Mouse (Mus musculus) adrenal gland, adult 8-10 months (tissue): Measurements from ENCODE around the gene Siae. TPM values are rescaled to one million over a fixed set of nuclear protein-coding genes. Genes with fewer than 3 reads are reported as not detected.
A peak's percentile ranks its signal among the peaks of the same experiment; 100 is the strongest.

ENCODE experiments used
- DNase-seq: peaks from one replicate; pipeline ENCODE4 v3.0.0; 2022
- total RNA-seq, 4 experiments: library from RNA; stranded (reverse); gene quantifications; 2 replicates each; pipeline ENCODE4 v1.2.4; 2022

Siae gene
- 10 to 100 TPM; 20.8 to 30.8 (median 23.8) TPM for total RNA-seq

DNA sequence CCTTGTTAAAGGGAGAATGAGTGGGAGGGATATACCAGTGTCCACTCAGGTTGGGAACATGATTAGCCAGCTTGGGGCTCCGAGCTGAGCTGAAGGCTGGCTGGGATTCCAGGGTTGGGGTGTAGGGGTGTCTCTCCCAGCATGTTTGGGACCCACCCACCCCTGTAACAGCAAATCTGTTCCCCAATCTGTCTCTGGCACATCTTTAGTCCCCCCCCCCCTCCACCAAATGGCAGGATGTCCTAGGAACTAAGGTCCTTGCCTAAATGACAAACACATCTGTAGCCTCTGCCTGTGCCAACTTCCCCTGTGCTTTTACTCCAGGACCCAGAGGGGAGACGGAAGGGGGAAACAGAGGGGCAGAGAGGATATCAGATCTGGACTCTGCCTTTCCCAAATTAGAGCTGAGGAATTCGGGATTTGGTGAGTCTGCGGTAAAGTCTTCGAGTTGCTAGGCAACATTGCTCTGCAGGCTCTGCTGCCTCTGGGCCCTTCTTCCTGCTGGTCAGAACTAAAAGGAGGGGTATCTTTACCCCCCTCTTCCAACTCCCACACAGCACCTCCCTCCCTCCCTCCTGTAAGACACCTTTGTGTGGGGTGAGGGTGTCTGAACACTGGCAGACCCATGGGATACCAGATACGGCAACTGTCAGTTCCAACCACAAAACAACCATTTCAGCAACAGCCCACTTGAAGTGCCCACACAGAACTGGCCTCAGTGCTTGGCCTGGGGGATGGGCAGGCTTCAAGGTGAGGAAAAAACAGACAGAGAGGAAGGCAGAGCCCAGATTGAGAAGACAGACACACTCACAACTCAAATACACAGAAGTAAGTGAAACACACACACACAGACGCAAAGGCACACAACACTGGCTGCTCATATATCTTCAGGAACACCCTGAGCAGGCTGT is at the start of gene Siae:
Gene Siae, plus strand, starts transcription at position 861 of the 911 bp plus-strand sequence.
- no peak for DNase-seq

DNA sequence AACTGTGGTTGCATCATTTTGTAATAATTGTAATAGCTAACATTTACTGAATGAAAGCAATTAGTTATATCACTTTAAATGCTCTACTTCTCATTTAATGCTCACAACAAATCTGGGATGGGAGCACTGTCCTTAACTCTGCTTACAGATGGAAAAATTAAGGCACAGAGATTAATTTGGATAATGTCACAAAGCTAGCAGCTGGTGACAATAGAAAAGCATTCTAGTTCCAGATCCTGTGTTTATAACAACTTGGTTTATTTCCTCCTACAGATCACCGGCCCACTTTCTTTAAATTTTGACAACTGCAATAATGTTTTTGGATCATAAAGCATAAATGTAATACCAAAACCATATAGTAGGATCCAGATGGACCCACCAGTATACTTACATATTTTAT is 49.5 kb upstream of the Siae start:
- no peak for DNase-seq

DNA sequence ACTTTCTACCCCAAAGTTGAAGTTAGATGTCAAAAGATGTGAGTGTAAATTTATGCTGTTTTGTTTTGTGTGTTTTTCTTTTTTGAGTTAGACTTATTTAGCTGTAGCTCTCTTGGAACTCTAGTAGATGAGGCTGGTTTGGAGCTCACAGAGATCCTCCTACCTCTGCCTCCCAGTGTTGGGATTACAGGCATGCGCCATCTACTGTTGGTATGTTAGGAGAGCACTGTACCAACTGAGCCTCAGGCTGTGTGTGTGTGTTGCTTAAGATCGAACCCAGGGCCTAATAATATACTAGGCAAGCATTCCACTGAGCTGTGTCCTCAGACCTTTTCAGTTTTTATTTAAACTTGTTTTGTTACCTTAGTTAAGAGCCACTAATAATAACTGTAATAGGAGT is 43.4 kb upstream of the Siae start:
- no peak for DNase-seq

DNA sequence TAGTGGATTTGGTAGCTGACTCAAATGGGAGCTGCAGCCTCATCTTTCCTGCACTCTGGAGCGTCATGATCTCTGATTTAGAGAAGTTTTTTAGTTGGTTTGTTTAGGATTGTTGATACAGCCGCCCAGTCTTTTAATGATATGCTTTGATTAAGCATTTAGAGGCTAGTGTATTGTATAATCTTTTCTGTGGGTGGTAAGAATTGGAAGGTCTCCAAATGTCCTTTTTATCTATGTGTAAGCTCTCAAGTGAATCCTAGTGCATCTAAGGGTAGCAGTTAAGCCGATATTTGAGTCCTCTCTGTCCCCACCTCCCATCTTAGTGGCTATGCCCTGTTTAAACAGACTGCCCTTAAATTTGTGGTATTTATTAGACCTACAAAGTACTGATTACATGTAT is 41.0 kb upstream of the Siae start:
- no peak for DNase-seq

DNA sequence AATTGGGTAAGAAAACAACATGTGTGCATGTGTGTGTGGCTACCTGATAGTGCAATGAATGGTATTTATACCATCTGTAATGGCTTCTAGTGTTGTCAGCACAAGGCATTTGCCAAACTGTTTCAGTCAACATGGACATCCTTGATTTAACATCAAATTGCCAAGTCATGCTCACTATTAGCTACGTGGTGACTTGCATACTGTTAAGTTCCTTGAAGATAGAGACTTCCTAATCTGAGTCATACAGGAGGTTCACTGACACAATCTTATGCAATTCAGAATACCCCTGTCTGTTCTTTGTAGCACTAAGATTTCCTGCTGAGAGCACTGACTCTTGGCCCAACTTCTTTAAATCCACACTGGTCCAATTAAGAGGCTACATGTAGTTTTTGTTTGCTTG is 38.0 kb upstream of the Siae start:
- DNase-seq, result no peak

DNA sequence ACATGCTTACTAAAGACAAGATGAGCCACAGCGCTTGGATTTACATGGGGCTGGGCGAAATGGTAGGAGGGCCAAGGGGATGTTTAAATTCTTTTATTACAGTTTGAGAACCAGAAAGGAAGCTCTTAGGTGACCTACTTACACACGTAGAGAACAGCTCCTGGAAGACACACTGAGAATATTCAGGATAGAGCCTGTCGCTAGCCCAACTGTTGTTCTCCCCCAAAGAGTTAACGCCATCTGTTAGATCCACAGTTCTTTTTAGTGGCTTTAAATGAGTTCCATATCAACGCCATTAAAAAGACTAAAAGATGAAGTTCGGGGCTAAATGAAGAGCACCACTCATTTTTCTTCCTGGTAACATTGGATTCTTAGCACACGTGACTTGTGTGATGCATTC is 36.5 kb upstream of the Siae start:
- DNase-seq, result no peak

DNA sequence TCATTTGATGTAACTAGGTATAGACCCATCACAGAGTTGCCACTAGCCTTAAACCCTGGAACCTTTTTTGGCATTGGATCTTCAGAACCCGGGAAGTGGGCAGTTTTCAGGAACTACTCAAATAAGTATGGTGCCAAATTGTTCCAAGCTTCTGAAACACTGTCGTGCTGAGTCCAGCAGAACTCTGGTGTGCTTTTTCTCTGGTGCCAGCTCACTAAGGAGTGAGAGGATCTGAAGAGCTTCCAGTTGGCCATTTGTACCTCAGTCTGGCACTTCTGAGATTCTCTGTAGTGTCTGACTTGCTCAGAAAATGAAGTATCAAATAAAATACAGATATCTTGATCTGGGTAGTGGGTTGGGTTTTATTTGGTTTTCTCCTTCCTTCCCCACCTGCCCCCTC is 35.5 kb upstream of the Siae start:
- DNase-seq, result no peak

DNA sequence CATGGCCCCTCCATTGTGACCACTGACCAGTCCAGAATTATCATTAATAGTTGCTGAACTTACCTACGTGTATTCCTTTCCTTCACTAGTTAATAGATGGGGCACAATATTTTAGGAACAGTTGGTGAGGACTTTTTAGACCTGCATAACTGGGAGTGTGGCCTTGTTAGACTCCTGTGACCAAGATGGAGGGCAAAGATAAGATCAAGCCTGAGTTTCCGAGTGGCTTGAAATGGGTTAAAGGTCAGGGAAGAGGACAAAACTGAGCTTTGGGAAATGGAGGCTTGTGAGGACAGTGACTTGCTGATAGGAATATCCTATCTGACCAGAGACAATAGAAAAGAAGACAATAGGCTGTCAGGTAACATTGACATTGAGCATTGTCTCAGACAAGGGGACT is 30.0 kb upstream of the Siae start:
- DNase-seq, result no peak

DNA sequence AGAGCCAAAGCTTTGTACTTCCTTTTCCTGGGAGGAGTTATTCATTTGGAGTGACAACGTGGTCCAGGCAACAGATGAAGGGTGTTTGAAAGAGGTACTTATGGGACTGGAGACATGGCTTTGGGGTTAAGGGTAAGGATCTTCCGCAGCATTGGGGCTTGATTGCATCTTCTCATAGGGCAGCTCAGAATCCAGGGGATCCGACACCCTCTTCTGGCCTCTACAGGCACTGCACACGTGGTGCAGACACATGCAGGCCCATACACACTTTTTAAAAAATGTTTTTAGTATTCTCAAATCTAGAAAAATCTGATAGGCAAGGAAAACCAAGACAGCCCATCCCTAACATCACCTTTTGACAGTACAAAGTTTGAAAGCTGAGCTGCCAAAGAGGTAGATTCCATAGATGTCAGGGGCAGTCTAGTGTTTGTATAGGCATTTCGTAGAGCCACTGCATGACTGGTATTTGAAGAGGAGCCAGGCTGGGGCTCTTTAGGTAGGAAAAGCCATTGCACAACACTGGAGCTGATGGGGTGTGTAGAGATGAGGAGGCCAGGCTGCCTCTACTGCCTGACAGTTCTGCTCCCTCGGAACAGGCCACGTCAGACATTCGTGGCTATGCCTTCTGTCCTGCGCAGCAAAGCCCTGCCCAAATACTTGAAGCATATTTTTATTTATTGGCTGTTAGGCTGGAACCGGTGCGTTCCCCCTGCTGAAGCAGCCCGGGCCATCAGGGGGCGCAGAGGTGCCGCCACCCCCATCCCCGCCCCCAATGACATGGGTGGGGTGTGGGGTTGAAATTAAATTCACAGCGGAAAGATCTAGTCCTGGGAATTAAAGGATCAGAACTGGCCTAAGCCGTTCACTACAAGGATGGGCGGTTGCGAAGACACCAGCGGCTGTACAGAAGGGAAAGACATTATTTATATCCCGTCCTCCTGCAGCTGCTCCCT is 28.8 kb upstream of the Siae start:
- no peak for DNase-seq

DNA sequence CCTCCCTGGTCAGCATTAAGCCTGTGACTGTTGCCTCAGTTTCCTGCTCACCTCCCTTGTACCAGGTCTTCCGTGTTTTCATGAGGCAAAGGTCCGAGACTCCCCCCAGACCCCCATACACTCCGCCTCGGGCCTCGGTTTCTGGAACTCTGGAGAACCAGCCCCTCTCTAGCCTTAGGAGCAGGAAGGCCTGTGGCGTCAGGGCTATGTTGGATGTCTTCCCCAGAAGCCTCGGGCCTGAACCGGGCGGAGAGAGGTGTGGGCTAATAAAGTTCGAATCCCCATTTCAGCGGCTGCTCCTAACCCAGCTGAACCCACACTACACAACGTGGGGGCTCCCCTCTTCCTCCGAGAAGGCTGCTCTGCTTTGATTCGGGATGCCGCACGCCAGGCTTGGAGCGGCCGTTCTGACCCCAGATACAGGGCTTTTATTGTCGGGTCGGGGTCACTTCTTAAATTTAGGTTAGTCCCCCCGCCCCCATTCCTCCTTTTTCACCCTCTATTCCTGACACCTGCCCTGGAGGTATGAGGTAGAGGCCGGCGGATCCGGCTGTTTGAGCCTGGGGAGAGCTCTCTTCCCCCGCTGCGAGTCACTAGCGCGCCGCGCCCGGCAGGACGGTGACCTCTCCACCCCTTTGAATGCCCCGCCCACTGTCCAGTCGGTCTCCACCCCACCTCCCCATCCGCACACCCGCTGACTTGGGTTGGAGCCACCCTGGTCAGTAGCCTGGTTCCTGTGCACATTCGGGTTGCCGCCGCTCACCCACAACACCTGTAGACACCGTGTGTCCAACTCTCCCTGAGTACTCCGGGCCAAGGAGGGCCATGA is 27.9 kb upstream of the Siae start, which contains the start of gene Esam:
Gene Esam, plus strand, starts transcription at position 683 of the 829 bp plus-strand sequence.
- peak; percentile 71 for DNase-seq

DNA sequence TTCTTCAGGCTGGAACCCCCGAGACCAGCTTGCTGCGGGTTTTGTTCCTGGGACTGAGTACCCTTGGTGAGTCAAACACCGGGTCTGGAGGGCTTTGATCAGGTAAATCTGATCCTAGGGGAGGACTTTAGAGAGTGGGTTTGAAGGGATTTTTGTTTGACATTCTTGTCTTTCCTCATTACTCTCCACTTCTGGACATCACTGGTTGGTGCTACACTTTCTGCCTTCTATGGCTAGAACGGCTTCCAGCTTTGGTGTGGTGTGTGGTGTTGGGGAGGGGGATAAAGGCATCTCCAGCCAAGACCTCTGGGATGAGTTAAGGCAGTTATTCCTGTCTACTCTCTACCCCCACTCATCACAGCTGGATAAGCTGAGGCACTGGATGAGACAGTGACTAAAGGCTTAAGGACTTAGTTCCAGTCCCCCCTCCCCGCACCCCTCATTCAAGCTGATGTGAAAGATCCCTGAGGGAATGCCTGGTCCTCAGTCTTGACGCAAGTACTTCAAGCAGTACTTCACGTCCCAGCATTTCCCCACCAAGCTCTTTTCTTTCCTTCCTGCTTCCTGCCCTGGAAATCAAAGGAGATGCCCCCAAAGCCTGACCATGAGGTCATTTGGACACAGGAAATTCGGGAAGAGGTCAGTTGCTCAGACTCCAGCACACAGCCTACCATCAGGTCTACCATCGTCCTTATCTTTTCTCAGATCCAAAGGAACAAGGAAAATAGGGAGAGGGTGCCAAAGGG is 27.1 kb upstream of the Siae start:
- no peak for DNase-seq

DNA sequence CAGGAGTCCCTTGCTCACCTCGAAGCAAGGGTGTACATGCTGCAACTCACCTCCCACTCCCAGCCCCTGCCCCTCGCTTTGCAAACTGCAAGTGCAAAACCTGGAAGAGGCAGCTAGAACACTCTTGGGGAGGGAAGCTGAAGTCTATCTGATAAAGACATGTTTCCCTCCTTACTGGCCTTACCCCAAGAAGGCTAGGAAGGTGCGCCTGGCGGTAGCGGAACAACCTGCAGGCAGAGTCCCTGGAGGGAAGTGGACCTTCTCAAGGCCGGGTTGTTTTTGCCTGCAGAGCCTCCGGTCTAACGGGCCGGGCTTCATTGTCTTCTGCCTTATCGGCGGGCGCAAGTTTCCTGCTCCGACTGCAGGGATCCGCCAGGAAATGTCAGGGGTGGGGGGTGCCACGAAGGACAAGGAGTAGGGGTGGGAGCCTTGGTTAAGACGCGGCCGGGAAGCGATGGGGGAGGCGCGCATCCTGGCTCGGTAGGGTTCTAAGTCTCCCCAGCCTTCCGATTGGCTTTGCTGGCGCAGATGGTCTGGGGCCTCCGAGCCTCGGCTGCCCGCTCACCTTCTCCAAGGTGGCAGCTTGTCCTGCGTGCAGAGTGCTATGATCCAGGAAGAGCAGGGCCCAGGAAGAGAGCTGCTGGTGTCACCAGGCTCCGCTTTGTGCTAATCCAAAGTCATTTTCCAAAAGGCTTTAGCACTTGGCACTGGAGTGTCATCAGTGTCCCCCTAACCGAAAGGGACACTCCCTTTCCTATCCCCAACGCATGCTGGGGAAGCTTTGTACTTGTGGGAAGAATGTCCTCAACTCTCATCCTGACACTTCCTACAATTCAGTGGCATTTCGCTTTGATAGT is 25.2 kb upstream of the Siae start:
- DNase-seq, result peak; percentile 69

DNA sequence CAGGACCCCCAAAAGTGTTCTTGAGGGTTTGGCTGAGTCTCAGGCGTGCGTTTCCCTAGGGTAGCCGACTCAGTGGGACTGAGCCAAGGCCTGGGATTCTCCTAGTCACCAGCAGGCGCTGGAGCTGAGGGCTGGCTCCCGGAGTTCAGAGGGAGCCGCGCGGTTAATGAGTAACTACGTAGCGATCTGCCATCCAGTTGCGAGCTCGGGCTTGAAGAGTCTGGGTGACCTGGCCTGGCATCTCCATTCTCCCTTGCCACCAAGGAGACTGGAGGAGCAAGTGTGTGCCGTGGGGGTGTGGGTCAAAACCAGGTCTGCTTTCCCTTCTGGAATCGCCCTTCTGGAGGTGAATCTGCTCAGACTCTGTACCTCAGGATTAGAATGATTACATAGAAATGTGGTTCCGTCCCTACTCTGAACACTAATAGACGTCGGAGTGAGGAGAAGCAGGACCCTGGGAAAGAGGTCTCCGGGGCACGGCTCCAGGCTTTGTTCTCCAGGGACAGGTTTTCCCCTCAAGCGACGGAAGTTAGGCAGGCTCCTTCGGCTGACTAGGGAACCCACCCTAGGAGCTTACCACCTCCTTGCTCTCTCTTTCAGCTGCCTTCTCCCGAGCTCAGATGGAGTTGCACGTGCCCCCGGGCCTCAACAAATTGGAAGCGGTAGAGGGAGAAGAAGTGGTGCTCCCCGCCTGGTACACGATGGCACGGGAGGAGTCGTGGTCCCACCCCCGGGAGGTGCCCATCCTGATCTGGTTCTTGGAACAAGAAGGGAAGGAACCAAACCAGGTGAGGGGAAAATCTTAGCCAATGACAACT is 24.4 kb upstream of the Siae start:
- no peak for DNase-seq

DNA sequence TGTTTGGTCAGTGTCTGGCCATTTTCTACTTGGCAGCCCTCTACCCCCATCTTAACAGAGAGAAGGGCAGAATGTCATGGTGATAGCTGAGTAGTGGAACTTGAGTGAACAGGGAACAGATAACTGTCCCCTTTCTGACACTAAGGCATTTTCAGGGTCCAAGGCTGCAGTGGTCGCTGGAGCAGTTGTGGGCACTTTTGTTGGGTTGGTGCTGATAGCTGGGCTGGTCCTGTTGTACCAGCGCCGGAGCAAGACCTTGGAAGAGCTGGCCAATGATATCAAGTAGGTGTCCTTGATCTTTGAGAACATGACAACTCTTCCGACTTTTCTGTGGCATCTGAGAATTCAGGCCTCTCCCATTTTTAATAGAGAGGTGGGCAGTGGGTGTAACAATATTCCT is 18.6 kb upstream of the Siae start:
- no peak for DNase-seq

DNA sequence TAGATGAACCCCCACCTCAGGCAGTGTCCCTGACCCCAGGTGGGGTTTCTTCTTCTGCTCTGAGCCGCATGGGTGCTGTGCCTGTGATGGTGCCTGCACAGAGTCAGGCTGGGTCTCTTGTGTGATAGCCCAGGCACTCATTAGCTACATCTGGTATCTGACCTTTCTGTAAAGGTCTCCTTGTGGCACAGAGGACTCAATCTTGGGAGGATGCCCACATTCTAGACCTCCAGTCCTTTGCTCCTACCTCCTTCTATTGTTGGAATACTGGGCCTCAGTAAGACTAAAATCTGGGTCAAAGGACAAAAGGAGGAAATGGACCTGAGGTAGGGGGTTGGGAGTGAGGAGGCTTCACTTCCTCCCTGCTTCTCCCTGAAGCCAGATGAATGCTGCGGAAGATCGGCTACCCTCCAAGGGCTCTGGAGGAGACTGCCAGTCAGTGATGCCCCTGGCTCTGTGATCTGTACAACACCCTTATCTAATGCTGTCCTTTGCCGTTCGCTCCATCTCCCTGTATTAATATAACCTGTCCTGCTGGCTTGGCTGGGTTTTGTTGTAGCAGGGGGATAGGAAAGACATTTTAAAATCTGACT is 17.7 kb upstream of the Siae start:
- no peak for DNase-seq

DNA sequence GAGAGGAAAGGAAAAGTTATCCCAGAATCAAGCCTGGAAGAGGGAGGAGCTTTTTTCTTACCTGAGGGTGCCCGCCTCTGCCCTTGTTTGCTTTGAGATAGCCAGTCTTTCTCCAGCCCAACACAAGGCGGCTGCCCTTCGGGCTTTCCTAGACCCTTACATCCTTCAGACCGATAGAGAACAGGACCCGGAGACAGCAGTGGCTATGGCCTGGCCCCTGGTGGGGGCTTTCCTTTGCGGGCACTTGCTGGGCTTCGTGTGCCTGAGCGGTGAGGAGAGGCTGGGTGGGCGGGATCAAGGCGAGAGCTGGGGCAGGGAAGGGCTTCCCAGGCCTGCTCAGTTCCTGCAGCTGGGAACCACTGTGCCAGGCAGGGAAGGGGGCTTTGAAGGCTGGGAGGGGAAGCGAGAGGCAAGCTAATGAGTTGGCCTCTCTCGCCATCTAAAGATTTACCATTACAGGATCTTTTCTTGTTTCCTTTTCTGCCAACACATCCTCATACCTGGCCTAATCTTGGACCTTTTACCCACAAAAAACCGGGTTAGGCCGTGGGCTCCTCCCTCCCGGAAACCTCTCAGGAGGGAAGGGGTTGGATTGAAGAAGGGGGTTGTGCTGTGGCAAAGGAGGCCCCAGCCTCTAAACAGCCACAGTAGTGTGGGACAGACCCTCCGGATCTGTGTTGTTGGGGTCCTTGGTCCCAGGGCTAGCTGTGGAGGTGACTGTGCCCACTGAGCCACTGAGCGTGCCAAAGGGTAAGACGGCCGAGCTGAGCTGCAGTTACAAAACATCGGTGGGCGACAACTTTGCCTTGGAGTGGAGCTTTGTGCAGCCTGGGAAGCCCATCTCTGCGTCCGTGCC is 16.1 kb upstream of the Siae start, which contains the start of gene Vsig2:
Gene Vsig2, plus strand, starts transcription at position 86 of the 856 bp plus-strand sequence.
- DNase-seq, result no peak

DNA sequence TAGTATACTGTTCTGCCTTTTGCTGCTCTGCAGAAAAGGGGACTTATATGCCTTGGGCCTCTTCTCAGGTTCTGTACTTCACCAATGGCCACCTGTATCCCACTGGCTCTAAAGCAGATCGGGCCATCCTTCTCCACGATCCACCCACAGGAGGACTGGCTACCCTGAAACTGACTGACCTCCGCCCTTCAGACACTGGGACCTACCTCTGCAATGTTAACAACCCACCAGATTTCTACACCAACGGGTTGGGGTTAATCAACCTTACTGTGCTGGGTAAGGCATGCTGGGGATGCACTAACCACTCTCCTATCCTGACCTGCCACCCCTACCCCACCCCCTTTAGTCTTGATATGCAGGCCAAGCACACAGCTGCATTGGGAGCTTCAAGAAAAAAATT is 15.3 kb upstream of the Siae start:
- DNase-seq, result no peak
